Mouse (Mus musculus) heart, postnatal 0 days (tissue): Measurements from ENCODE around the gene Gata5.

Experiments used
- CTCF ChIP-seq: IDR thresholded peaks from 2 replicates; pipeline ENCODE4 v1.5.1; 2016; ENCODE audit warnings: antibody characterized with exemption, control low read depth, low read depth
- EP300 ChIP-seq: IDR thresholded peaks from 2 replicates; pipeline ENCODE4 v1.6.1; 2016; ENCODE audit warnings: antibody characterized with exemption, low read depth

GRCm38 (mm10) chr2:180305490-180305889, 29.0 kb downstream of the Gata5 start:
- no peak for TF ChIP-seq EP300
- TF ChIP-seq CTCF = no peak
